Mouse (Mus musculus) thymus, postnatal 0 days (tissue): ENCODE data around the gene Slc2a9. TPM values are rescaled to one million over a fixed set of nuclear protein-coding genes. Genes with fewer than 3 reads are reported as not detected.

Experiments used
- DNase-seq: peaks from one replicate; pipeline ENCODE4 v3.0.0-alpha.2; 2015; ENCODE audit warnings: low spot score
- polyA plus RNA-seq: library from polyadenylated mRNA; unstranded; fragments of >200 nt; fragmentation: Nextera tagmentation; extraction: Ambion mirVana; gene quantifications from 2 replicates; pipeline ENCODE4 v1.2.1, GENCODE M21; 2015

Gene Slc2a9
- polyA plus RNA-seq, 1 experiment from 2014 or later, result 5.2 TPM

- no peak for DNase-seq
Measured at GRCm38 (mm10) chr5:38470881-38471280, 32.1 kb downstream of the Slc2a9 start.

- DNase-seq, result peak; percentile 44
Measured at GRCm38 (mm10) chr5:38469891-38470578, 32.9 kb downstream of the Slc2a9 start.

- no peak for DNase-seq
Measured at GRCm38 (mm10) chr5:38466569-38467110, 36.3 kb downstream of the Slc2a9 start.

- no peak for DNase-seq
Measured at GRCm38 (mm10) chr5:38461261-38461660, 41.7 kb downstream of the Slc2a9 start.

GRCm38 (mm10) chr5:38450936-38451335, 52.0 kb downstream of the Slc2a9 start:
- no peak for DNase-seq

- DNase-seq, result no peak
Measured at GRCm38 (mm10) chr5:38449607-38450006, 53.3 kb downstream of the Slc2a9 start.

- DNase-seq, result no peak
Measured at GRCm38 (mm10) chr5:38448121-38448520, 54.8 kb downstream of the Slc2a9 start.

GRCm38 (mm10) chr5:38446316-38446975, 56.5 kb downstream of the Slc2a9 start:
- no peak for DNase-seq

GRCm38 (mm10) chr5:38441088-38441839, 61.7 kb downstream of the Slc2a9 start:
- DNase-seq, result no peak

- no peak for DNase-seq
Measured at GRCm38 (mm10) chr5:38440252-38441005, 62.5 kb downstream of the Slc2a9 start.

- no peak for DNase-seq
Measured at GRCm38 (mm10) chr5:38436681-38437080, 66.3 kb downstream of the Slc2a9 start.

- DNase-seq, result no peak
Measured at GRCm38 (mm10) chr5:38434875-38435274, 68.1 kb downstream of the Slc2a9 start.

- DNase-seq, result no peak
Measured at GRCm38 (mm10) chr5:38431201-38431600, 71.7 kb downstream of the Slc2a9 start.

GRCm38 (mm10) chr5:38429106-38429505, 73.8 kb downstream of the Slc2a9 start:
- DNase-seq, result no peak

- DNase-seq, result no peak
Measured at GRCm38 (mm10) chr5:38427757-38428156, 75.2 kb downstream of the Slc2a9 start.

- no peak for DNase-seq
Measured at GRCm38 (mm10) chr5:38425569-38425968, 77.4 kb downstream of the Slc2a9 start.

GRCm38 (mm10) chr5:38422426-38422825, 80.5 kb downstream of the Slc2a9 start:
- no peak for DNase-seq

- no peak for DNase-seq
Measured at GRCm38 (mm10) chr5:38418799-38419198, 84.1 kb downstream of the Slc2a9 start.

- DNase-seq, result no peak
Measured at GRCm38 (mm10) chr5:38403612-38404011, 99.3 kb downstream of the Slc2a9 start.

- DNase-seq, result no peak
Measured at GRCm38 (mm10) chr5:38402288-38402687, 100.7 kb downstream of the Slc2a9 start.

- DNase-seq, result no peak
Measured at GRCm38 (mm10) chr5:38388857-38389256, 114.1 kb downstream of the Slc2a9 start.
